ENCODE assay signal across 9 mouse cellular contexts in genomic region chr4:68906417-68907210, GRCm38 (mm10). TPM values are rescaled to one million over a fixed set of nuclear protein-coding genes. Genes with fewer than 3 reads are reported as not detected.
DNase-seq lines count a peak whose midpoint lies in the region; ATAC-seq and TF ChIP-seq lines count a peak whose summit lies in the region.
"Had no signal": no experiment of that assay in that cellular context is flagged by ENCODE, and none has a peak within 500 bp of the region (broad histone marks: within the 10 kb centered on the region; RNA-seq: fewer than 3 reads in every experiment).

No protein-coding gene starts in this region.

- H3K36me3 ChIP-seq in heart, embryonic 10.5 days, result no peaks in the 10 kb centered on the region
- no peaks in the 10 kb centered on the region for H3K36me3 ChIP-seq in lung, postnatal 0 days (ENCODE audit: insufficient read depth, low read length)
- H3K36me3 ChIP-seq: limb, embryonic 15.5 days had no signal

- peak; percentile 90 for ATAC-seq in lung, postnatal 0 days

- peaks cover 5% of the 10 kb centered on the region; the same call in 1 of the 2 replicates for H3K4me1 ChIP-seq in heart, embryonic 10.5 days
- no peaks in the 10 kb centered on the region for H3K4me1 ChIP-seq in lung, postnatal 0 days (ENCODE audit: insufficient read depth, low read depth, low read length)
- H3K4me1 ChIP-seq: limb, embryonic 15.5 days had no signal

- H3K27ac ChIP-seq in heart, embryonic 10.5 days, result peak overlapping the region; percentile 56; the same call in 1 of the 2 replicates
- H3K27ac ChIP-seq in lung, postnatal 0 days (ENCODE audit: low read length), result peak overlapping the region; percentile 47; the same call in 1 of the 2 replicates
- H3K27ac ChIP-seq: limb, embryonic 15.5 days had no signal

- no peaks in the 10 kb centered on the region for H3K27me3 ChIP-seq in heart, embryonic 10.5 days (ENCODE audit: insufficient read depth, poor library complexity, severe bottlenecking)
- no peaks in the 10 kb centered on the region for H3K27me3 ChIP-seq in lung, postnatal 0 days (replicated peaks; ENCODE audit: insufficient read depth, low read length)
- H3K27me3 ChIP-seq: limb, embryonic 15.5 days had no signal

- H3K9me3 ChIP-seq in heart, embryonic 10.5 days, result no peaks in the 10 kb centered on the region
- H3K9me3 ChIP-seq in lung, postnatal 0 days (ENCODE audit: low read length), result no peaks in the 10 kb centered on the region
- H3K9me3 ChIP-seq: limb, embryonic 15.5 days had no signal

- peak; percentile 76 for DNase-seq in heart, embryonic 10.5 days (ENCODE audit: low spot score)
- no peak for DNase-seq in heart, adult 8-10 months (ENCODE audit: low spot score)
- peak; percentile 17 for DNase-seq in cerebellum, adult 11 months
- peak; percentile 84 for DNase-seq in layer of hippocampus, adult 11-12 months (ENCODE audit: low spot score)
- DNase-seq in lung, postnatal 0 days (ENCODE audit: low spot score), result peak; percentile 76
- no peak for DNase-seq in yolk sac, embryonic 10.5 days (ENCODE audit: low spot score)
- DNase-seq in urinary bladder, adult 18-20 months (ENCODE audit: low spot score in 2 of 2), result no peak
- DNase-seq in thymus, postnatal 25 days, result no peak

- TF ChIP-seq CTCF in lung, postnatal 0 days (IDR thresholded peaks at IDR 0.05), result no peak

- WGBS in heart, embryonic 10.5 days, result 67% methylated on average over 11 of the region's 11 CpGs
- 43% methylated on average over 11 of the region's 11 CpGs for WGBS in lung, postnatal 0 days

- H3K4me3 ChIP-seq in heart, embryonic 10.5 days, result no peak overlapping the region
- H3K4me3 ChIP-seq in lung, postnatal 0 days (ENCODE audit: low read depth, low read length), result no peak overlapping the region
- H3K4me3 ChIP-seq: limb, embryonic 15.5 days had no signal

- no peak overlapping the region for H3K9ac ChIP-seq in lung, postnatal 0 days (replicated peaks; ENCODE audit: low read depth)
- H3K9ac ChIP-seq: limb, embryonic 15.5 days had no signal

- H3K4me2 ChIP-seq in lung, postnatal 0 days (replicated peaks; ENCODE audit: low read depth, low read length), result 0 out of 2 replicates have a peak overlapping the region, but pooled peaks have one; percentile 17
- H3K4me2 ChIP-seq: limb, embryonic 15.5 days had no signal

- peak; percentile 37; the same call in 1 of the 2 replicates for TF ChIP-seq EP300 in lung, postnatal 0 days (IDR thresholded peaks at IDR 0.05)

RNA-seq across cellular contexts. Expression of gene Brinp1, which starts 47.6 kb away (rescaled TPM):
- 1.2 and 3.4 TPM in 2 replicates for polyA plus RNA-seq in heart, embryonic 10.5 days (2016; fragmentation: Nextera tagmentation; extraction: Ambion mirVana)
- total RNA-seq in heart, adult 8-10 months (2022), result under 1 TPM in 3 of 4 experiments, not detected in 1; 0.16 to 0.50 (median 0.29) TPM
- 13.6 and 16.4 TPM in 2 replicates for polyA plus RNA-seq in lung, postnatal 0 days (2015; fragmentation: Nextera tagmentation; extraction: Ambion mirVana)

Comparison
In these comparisons a context has a peak if more than half of its experiments do, and no peak if none do; other contexts are left out.
1. DNase-seq: peak in heart, embryonic 10.5 days (single experiment), cerebellum, adult 11 months (single experiment), layer of hippocampus, adult 11-12 months (single experiment) and lung, postnatal 0 days (single experiment); none in heart, adult 8-10 months (single experiment), yolk sac, embryonic 10.5 days (single experiment), urinary bladder, adult 18-20 months (0 of 2) and thymus, postnatal 25 days (single experiment).